Mouse (Mus musculus): ENCODE results near the gene Pou6f2. TPM values are rescaled to one million over a fixed set of nuclear protein-coding genes. Genes with fewer than 3 reads are reported as not detected.
A peak's percentile ranks its signal among the peaks of the same experiment; 100 is the strongest.

The Pou6f2 gene
- polyA plus RNA-seq, 1 experiment from 2014 or later = 5.8 TPM

DNA sequence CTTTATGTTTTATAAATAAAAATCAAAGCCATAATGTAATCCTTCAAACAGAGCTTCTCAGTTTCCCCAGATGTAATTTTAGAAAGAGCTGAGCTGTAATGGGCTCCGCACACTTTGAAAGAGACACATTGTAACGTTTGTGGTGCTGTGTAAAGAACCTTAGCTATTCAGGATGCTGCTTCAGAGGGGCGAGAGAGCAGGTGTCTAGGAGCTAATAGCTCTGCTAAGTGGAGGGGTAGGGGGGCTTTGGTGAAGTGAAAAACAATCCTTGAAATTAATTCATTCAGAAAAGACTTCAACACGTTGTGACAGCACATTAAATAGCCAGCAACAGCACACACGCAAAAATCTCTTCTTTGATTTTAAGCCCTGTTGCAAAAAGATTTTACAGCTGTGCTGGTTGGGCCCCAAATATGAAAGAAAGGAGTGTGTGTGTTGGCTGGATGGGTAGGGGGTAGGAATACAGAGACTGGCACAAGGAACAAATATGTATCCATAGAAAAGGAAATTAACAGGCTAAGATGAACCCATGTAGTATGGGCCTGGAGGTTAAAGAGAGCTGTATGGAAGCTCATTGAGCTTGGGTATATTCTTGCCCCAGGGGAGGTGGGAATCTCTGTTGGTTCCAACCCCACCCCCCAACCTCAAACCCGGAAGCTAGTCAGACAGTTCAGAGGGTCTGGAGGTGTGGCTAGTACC is 73.4 kb downstream of the Pou6f2 start:
- Histone ChIP-seq H3K4me1 (ENCODE audit: control insufficient read depth, insufficient read depth, low read length) (0 out of 2 replicates have a peak, but pooled peaks cover 3% of the 10 kb centered on the region), H3K4me2 (no peak overlapping the region), H3K9me3 (ENCODE audit: control insufficient read depth, low read length) (no peaks in the 10 kb centered on the region), H3K27me3 (ENCODE audit: control insufficient read depth, insufficient read depth, low read length) (no peaks in the 10 kb centered on the region), H3K9ac (ENCODE audit: low read length) (no peak overlapping the region), H3K4me3 (ENCODE audit: low read depth, low read length) (no peak overlapping the region), H3K36me3 (ENCODE audit: control insufficient read depth, insufficient read depth, low read length) (no peaks in the 10 kb centered on the region), H3K27ac (ENCODE audit: low read depth, low read length) (no peak overlapping the region; the same call in 1 of the 2 replicates)
- WGBS = 56% methylated on average over 6 of the region's 6 CpGs
- DNase-seq (ENCODE audit: low spot score, missing footprints) = no peak
- peak; percentile 52; the same call in 1 of the 2 replicates for ATAC-seq (ENCODE audit: low FRiP score)

DNA sequence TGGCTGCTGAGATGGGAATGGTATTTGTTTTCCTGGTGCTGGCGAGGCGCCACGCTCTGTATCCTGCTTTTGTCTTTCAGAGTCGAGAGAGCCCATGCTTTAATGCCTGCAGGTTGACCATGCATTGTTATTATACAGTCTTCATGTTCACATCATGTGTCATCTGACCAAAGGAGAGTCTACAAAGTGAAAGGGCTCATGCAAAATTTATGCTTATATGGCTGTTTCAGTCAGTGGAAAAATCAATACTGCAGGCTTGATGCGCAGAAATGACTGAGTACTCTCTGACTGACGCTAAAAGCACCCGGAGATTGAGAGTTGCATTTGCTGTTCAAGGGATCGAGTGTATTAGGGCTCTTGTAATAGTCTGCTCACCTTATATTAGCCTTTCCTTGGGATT is 74.1 kb downstream of the Pou6f2 start:
- H3K9ac ChIP-seq (ENCODE audit: low read length) = no peak overlapping the region
- 77% methylated on average over 8 of the region's 8 CpGs for WGBS
- no peaks in the 10 kb centered on the region for H3K36me3 ChIP-seq (ENCODE audit: control insufficient read depth, insufficient read depth, low read length)
- no peak overlapping the region for H3K27ac ChIP-seq (ENCODE audit: low read depth, low read length)
- DNase-seq (ENCODE audit: low spot score, missing footprints) = no peak
- 0 out of 2 replicates have a peak, but pooled peaks cover 3% of the 10 kb centered on the region for H3K4me1 ChIP-seq (ENCODE audit: control insufficient read depth, insufficient read depth, low read length)
- no peak overlapping the region for H3K4me2 ChIP-seq
- peak; percentile 61; the same call in 1 of the 2 replicates for ATAC-seq (ENCODE audit: low FRiP score)
- no peak overlapping the region for H3K4me3 ChIP-seq (ENCODE audit: low read depth, low read length)
- no peaks in the 10 kb centered on the region for H3K27me3 ChIP-seq (ENCODE audit: control insufficient read depth, insufficient read depth, low read length)
- no peaks in the 10 kb centered on the region for H3K9me3 ChIP-seq (ENCODE audit: control insufficient read depth, low read length)

- Histone ChIP-seq H3K4me3 (ENCODE audit: low read depth, low read length) (no peak overlapping the region), H3K9me3 (ENCODE audit: control insufficient read depth, low read length) (no peaks in the 10 kb centered on the region), H3K27ac (ENCODE audit: low read depth, low read length) (no peak overlapping the region), H3K4me1 (ENCODE audit: control insufficient read depth, insufficient read depth, low read length) (peaks cover 3% of the 10 kb centered on the region; the same call in 1 of the 2 replicates), H3K4me2 (no peak overlapping the region), H3K36me3 (ENCODE audit: control insufficient read depth, insufficient read depth, low read length) (no peaks in the 10 kb centered on the region), H3K27me3 (ENCODE audit: control insufficient read depth, insufficient read depth, low read length) (no peaks in the 10 kb centered on the region), H3K9ac (ENCODE audit: low read length) (no peak overlapping the region)
- DNase-seq (ENCODE audit: low spot score, missing footprints) (no peak), ATAC-seq (ENCODE audit: low FRiP score) (peak; percentile 51; the same call in 1 of the 2 replicates)
- WGBS = 56% methylated on average over 8 of the region's 8 CpGs
These were observed 84.9 kb downstream of the Pou6f2 start for GRCm38 (mm10) chr13:18312613-18313012.

- Histone ChIP-seq H3K9ac (ENCODE audit: low read length) (no peak overlapping the region), H3K4me3 (ENCODE audit: low read depth, low read length) (no peak overlapping the region), H3K4me2 (no peak overlapping the region), H3K27me3 (ENCODE audit: control insufficient read depth, insufficient read depth, low read length) (no peaks in the 10 kb centered on the region), H3K4me1 (ENCODE audit: control insufficient read depth, insufficient read depth, low read length) (peaks cover 3% of the 10 kb centered on the region; the same call in 1 of the 2 replicates), H3K36me3 (ENCODE audit: control insufficient read depth, insufficient read depth, low read length) (no peaks in the 10 kb centered on the region), H3K9me3 (ENCODE audit: control insufficient read depth, low read length) (no peaks in the 10 kb centered on the region), H3K27ac (ENCODE audit: low read depth, low read length) (no peak overlapping the region)
- 65% methylated on average over 7 of the region's 7 CpGs for WGBS
- peak; percentile 57 for ATAC-seq (ENCODE audit: low FRiP score)
- no peak for DNase-seq (ENCODE audit: low spot score, missing footprints)
These were observed 88.5 kb downstream of the Pou6f2 start for GRCm38 (mm10) chr13:18309024-18309423.

DNA sequence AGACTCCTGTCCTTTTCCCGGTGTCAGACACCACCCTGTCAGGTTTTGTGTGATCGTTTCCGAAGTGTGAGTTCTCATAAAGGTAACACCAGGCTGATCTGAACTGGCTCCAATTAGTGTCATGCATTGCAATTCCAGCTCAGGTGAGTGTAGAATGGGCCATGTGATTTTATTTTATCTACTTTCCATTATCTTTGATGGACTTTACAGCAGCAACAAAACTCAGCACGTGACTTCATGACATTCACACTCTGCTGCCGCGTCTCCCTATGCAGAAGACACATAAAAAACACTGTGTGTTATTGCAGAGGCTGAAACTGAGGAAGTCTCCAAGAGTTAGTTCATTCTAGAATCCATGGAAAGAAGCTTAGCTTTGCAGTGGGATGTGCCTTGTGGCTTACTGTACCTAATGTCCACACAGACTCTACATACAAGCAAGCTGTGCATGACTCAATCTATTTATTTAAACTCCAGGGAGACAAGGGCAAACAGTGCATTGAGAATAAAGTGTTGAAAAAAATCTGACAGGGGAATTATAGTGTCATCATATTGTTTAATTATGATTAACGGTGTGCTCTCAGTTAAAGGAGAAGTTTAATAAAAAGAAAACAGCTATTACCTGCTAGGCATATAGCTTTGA is 90.9 kb downstream of the Pou6f2 start:
- no peak for DNase-seq (ENCODE audit: low spot score, missing footprints)
- H3K27me3 ChIP-seq (ENCODE audit: control insufficient read depth, insufficient read depth, low read length) = no peaks in the 10 kb centered on the region
- H3K36me3 ChIP-seq (ENCODE audit: control insufficient read depth, insufficient read depth, low read length) = no peaks in the 10 kb centered on the region
- no peak overlapping the region for H3K4me2 ChIP-seq
- H3K4me3 ChIP-seq (ENCODE audit: low read depth, low read length) = no peak overlapping the region
- no peak overlapping the region for H3K9ac ChIP-seq (ENCODE audit: low read length)
- WGBS = 89% methylated on average over 7 of the region's 7 CpGs
- no peaks in the 10 kb centered on the region for H3K9me3 ChIP-seq (ENCODE audit: control insufficient read depth, low read length)
- H3K4me1 ChIP-seq (ENCODE audit: control insufficient read depth, insufficient read depth, low read length) = no peaks in the 10 kb centered on the region
- ATAC-seq (ENCODE audit: low FRiP score) = no peak
- no peak overlapping the region for H3K27ac ChIP-seq (ENCODE audit: low read depth, low read length)

DNA sequence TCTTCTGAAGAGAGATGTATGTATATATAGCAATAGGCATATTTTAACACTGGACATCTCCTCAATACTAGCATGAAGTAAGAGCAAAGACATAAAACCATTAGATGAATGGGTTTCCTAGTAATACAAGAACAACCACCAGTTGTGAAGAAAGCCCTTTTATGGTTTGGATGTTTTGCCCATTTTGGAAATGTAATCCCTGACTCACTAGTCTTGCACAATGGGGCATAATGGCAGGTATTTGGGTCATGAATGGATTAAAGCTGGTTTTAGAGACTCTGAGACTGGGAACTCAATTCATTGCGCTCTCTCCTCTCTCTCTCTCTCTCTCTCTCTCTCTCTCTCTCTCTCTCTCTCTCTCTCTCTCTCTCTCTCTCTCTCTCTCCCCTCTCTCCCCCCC is 97.5 kb downstream of the Pou6f2 start:
- DNase-seq (ENCODE audit: low spot score, missing footprints) (no peak), ATAC-seq (ENCODE audit: low FRiP score) (no peak)
- H3K4me1 ChIP-seq (ENCODE audit: control insufficient read depth, insufficient read depth, low read length) = no peaks in the 10 kb centered on the region
- WGBS = 89% methylated on average over 1 of the region's 1 CpGs
- H3K4me2 ChIP-seq = no peak overlapping the region
- no peak overlapping the region for H3K4me3 ChIP-seq (ENCODE audit: low read depth, low read length)
- no peak overlapping the region for H3K9ac ChIP-seq (ENCODE audit: low read length)
- no peaks in the 10 kb centered on the region for H3K36me3 ChIP-seq (ENCODE audit: control insufficient read depth, insufficient read depth, low read length)
- no peak overlapping the region for H3K27ac ChIP-seq (ENCODE audit: low read depth, low read length)
- no peaks in the 10 kb centered on the region for H3K27me3 ChIP-seq (ENCODE audit: control insufficient read depth, insufficient read depth, low read length)
- no peaks in the 10 kb centered on the region for H3K9me3 ChIP-seq (ENCODE audit: control insufficient read depth, low read length)

DNA sequence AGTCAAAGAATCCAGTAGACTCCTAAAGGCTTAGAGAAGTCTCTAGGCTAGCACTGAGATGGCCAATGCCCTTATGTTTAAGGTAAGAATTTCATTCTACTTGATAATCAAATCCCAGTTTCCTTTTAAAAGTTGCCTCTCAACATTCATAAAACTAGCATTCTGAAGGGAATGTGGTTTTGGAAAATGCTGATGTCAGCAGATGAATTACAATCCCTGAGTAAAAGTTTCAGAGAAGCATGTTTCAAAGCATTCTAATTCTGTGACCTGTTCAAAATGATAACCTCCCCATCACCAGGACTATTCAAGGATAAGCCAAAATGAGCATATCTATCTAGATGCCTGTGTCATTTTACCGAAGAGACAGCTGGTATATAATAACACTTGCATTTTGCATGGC is 104.0 kb downstream of the Pou6f2 start:
- Histone ChIP-seq H3K9ac (ENCODE audit: low read length) (no peak overlapping the region), H3K4me2 (no peak overlapping the region), H3K4me1 (ENCODE audit: control insufficient read depth, insufficient read depth, low read length) (no peaks in the 10 kb centered on the region), H3K27me3 (ENCODE audit: control insufficient read depth, insufficient read depth, low read length) (no peaks in the 10 kb centered on the region), H3K27ac (ENCODE audit: low read depth, low read length) (no peak overlapping the region), H3K4me3 (ENCODE audit: low read depth, low read length) (no peak overlapping the region), H3K36me3 (ENCODE audit: control insufficient read depth, insufficient read depth, low read length) (no peaks in the 10 kb centered on the region), H3K9me3 (ENCODE audit: control insufficient read depth, low read length) (no peaks in the 10 kb centered on the region)
- DNase-seq (ENCODE audit: low spot score, missing footprints) (no peak), ATAC-seq (ENCODE audit: low FRiP score) (no peak)
- WGBS = 94% methylated on average over 1 of the region's 1 CpGs

GRCm38 (mm10) chr13:18290253-18290914 is 107.1 kb downstream of the Pou6f2 start:
- Histone ChIP-seq H3K27ac (ENCODE audit: low read depth, low read length) (no peak overlapping the region), H3K9ac (ENCODE audit: low read length) (no peak overlapping the region), H3K27me3 (ENCODE audit: control insufficient read depth, insufficient read depth, low read length) (no peaks in the 10 kb centered on the region), H3K4me3 (ENCODE audit: low read depth, low read length) (no peak overlapping the region), H3K4me2 (no peak overlapping the region), H3K9me3 (ENCODE audit: control insufficient read depth, low read length) (no peaks in the 10 kb centered on the region), H3K36me3 (ENCODE audit: control insufficient read depth, insufficient read depth, low read length) (no peaks in the 10 kb centered on the region), H3K4me1 (ENCODE audit: control insufficient read depth, insufficient read depth, low read length) (no peaks in the 10 kb centered on the region)
- no peak for DNase-seq (ENCODE audit: low spot score, missing footprints)
- 87% methylated on average over 4 of the region's 4 CpGs for WGBS
- ATAC-seq (ENCODE audit: low FRiP score) = no peak

DNA sequence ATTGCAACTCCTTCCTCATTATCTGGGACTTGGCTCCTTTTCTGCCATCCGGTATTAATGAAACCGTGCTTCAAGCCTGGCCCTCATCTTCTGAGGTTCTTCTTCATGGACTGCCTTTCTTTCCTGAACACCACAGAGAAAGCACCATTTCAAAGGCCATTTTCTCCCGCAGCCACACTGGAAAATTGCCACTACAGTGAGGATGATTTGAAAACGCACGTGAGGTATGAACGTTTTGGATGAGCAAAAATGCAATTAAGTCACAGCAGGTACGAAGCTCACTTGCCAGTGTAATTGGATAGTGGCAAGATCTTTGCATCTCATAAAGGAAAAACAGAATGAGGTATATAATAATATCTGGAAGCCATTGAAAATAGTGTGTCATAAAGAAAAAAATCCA is 110.0 kb downstream of the Pou6f2 start:
- 87% methylated on average over 7 of the region's 7 CpGs for WGBS
- H3K27me3 ChIP-seq (ENCODE audit: control insufficient read depth, insufficient read depth, low read length) = no peaks in the 10 kb centered on the region
- H3K36me3 ChIP-seq (ENCODE audit: control insufficient read depth, insufficient read depth, low read length) = no peaks in the 10 kb centered on the region
- DNase-seq (ENCODE audit: low spot score, missing footprints) = no peak
- H3K4me3 ChIP-seq (ENCODE audit: low read depth, low read length) = no peak overlapping the region
- no peak for ATAC-seq (ENCODE audit: low FRiP score)
- no peak overlapping the region for H3K27ac ChIP-seq (ENCODE audit: low read depth, low read length)
- no peak overlapping the region for H3K4me2 ChIP-seq
- peaks cover 4% of the 10 kb centered on the region; the same call in 1 of the 2 replicates for H3K4me1 ChIP-seq (ENCODE audit: control insufficient read depth, insufficient read depth, low read length)
- no peak overlapping the region for H3K9ac ChIP-seq (ENCODE audit: low read length)
- H3K9me3 ChIP-seq (ENCODE audit: control insufficient read depth, low read length) = no peaks in the 10 kb centered on the region
